Mouse (Mus musculus) lung, postnatal 14 days (tissue): ENCODE results near the gene Pilrb2.
A peak's percentile ranks its signal among the peaks of the same experiment; 100 is the strongest.
"Not testable (repeated sequence)": the region's sequence is repeated elsewhere in the genome, so short reads cannot be mapped to it uniquely, and the experiment has no call there.

Experiments
- DNase-seq: peaks from one replicate; pipeline ENCODE4 v3.0.0; 2021

Gene Pilrb2

DNA sequence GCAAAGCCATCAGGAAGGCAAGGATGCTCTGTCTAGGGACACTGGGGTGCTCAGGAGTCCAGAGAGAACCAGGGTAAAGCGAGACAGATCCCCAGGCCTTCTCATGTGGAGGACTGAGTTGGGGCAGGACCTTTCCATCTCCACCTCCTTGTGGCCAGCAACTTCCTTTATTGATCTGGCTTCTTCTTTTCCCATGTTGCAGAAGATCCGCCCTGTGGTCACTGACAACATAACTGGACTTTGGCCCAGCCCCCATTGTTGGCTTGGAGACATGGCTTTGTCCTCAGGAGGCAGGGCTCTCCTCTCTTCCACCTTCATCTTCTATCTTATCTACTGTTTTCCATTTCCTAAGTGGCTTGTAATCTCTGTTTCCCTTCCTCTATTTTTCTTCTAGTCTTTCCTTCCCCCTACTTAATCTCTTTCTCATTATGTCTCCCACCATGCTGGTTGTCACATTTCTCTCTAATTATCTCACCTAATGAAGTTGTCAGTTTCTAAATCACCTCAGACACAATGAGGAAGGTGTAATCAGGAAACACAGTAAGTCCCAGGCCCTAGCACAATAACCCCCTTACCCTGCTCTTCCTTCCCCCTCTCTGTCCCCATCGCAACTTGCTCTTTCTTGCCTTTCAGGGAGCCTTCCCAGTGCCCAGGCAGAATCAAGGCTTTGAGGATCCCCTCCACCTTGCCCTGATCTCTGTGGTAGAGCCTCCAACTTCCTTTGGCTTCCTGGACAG is at the start of gene Pilrb2:
Gene Pilrb2, minus strand, starts transcription at position 172 of the 737 bp plus-strand sequence.
- not testable (repeated sequence) for DNase-seq

DNA sequence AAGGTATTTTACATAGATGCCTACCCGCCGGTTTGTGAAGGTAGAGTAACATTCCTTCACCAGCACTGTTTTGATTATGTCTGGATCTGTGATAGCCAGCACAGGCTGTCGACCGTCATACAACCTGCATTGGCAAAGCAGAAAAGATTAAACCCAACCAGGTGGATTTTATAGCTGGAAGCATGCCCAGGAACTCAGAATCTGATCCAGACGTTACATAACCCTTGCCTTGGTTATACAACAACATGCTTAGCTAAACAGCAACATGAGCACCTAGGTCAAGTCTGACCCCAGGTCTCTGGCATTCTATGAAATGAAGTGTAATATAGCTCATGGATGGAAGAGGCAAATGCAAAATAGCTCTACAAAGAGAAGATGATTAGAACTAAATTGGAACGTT is 43.9 kb upstream of the Pilrb2 start:
- DNase-seq, result peak; percentile 2

DNA sequence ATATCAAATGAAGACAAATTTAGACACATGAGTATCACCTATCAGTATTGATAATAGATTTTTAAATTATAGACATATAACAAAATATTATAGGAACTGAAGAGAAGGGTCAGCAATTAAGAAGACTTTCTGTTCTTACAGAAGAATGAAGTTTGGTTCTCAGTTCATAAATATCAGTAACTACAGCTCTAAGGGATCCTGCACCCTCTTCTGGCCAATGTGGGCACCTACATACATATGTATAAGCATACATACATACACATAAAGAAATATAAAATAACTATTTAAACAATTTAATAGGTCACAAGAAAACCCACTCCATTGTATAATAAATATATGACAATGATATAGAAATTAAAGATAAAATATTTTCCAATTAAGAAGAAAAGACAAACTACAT is 42.9 kb upstream of the Pilrb2 start:
- no peak for DNase-seq

DNA sequence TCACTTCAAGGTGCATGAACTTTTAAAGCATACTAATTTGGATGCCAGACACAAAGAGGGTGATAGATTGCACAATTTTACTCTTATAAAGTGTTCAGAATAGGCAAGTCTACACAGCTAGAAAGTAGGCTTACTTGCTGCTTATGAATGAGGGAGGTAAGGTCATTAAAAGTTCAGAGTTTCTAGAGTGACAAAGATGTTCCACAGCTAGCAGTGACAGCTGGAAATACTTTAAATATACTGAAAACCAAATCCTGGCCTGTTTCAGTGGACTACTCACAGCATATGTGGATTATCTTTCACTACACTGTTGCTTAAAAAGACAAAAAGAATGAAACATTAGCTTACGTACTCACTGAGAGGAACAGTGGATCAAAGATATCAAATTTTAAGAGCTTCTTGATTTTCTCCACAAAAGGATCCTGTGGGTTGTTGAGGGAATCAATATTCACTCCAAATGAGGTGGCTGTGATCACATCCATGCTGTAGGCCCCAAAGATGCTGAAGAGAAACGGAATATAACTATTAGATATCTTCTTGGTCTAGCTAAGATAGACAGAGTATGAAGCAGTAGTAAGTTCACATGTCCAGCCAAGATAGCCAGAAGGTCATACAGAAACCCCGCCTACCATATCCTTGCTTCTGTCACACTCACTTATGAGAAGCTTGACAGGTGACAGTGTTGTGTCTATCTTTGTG is 38.1 kb upstream of the Pilrb2 start:
- DNase-seq, result no peak

DNA sequence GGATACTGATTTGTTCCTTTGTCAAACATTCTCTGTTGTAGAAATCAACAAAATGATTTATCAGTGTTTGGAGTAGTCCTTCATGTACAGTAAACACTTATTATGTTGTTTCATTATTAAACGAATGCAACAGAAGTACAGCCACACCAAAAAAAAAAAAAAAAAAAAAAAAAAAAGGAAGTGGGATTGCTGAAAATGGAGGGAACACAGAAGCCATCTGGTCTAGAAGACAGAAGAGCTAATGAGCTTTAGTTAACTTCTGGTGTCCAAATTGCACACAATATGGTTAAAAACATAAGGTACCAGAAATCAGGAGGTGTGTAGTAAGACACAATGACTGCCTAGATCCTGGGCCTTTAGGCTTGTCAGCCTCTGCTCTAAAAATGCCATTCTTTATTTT is 26.2 kb upstream of the Pilrb2 start:
- DNase-seq, result no peak

DNA sequence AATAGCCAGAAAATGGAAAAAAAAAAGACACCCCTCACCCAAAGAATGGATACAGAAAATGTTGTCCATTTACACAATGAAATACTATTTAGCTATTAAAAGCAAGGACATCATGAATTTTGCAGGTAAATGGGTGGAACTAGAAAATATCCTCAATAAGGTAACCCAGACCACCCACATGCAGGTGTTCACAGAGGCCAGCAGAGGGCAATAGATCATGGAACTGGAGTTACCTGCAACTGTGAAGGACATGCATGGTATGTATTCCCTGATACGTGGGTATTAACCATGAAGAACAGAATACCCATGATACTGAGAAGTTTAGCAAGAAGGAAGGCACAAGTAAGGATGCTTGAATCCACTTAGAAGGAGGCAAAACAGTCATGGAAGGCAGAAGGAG is 21.3 kb upstream of the Pilrb2 start:
- no peak for DNase-seq

DNA sequence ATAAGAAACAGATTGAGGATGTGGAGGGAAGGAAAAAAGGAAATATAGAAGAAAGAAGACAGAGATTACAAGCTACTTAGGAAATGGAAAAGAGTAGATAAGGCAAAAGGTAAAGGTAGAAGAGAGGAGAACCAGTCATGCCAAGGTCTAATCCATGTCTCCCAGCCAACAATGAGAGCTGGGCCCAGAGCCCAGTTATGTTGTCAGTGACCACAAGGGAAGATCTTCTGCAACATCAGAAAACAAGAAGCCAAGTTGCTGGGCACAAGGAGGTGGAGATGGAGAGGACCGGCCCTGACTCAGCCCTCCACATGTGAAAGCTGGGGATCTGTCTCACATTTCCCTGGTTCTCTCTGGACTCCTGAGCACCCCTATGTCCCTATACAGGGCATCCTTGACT is 16.1 kb upstream of the Pilrb2 start:
- DNase-seq, result no peak

DNA sequence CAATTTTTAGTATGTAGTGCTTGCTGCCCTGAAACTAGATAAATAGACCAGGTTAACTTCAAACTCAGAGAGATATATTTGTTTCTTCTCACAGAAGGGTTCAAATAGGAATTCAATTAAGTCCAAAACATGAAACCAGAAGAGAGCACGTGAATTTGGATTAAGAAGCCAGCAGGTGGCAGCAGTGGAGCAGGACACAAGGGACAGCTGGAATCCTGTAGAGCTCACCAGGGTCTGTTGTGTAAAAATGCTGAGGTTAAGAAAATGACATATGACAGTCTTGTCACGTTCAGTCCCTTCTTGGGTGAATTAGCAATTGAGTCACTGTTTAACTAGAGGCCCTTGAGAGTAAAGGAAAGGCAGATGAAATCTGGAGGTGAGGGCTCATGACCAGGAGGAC is 14.3 kb upstream of the Pilrb2 start:
- peak; percentile 69 for DNase-seq

DNA sequence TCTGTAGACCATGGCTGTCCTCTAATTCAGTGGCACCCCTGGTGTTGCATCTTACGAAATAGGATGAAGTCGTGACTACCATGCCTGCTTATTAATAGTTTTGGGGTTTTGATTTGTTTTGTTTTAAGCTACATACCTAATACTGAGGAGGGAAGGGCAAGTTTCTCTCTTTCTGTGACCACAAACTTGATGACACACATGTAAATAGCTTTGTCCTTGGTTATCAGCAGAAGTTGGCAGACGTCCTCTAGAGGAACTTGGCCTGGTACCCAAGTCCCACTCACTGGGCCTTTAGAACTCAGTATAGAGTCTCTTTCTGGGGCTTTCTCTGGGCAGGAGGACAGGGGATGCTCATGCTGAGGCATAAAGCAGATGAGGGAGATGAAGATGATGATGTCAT is 11.7 kb upstream of the Pilrb2 start:
- DNase-seq, result no peak

DNA sequence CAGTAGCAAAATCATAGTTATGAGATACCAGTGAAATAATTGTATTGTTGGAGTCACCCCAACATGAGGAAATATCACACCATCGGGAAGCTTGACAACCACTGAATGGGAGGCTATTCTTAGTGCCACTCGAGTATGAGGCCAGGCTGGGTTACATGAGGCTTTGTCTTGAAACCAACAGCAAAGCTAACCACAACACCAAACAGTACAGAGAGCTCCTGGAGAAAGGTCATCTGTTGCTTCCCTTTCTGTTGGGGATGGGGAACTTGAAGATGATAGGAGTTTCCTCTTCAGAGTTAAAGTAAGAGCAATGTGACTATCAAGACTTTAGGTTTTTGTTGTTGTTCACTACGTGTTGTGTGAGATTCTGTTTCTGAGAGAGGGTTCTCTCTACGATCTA is 11.3 kb upstream of the Pilrb2 start:
- DNase-seq, result no peak

DNA sequence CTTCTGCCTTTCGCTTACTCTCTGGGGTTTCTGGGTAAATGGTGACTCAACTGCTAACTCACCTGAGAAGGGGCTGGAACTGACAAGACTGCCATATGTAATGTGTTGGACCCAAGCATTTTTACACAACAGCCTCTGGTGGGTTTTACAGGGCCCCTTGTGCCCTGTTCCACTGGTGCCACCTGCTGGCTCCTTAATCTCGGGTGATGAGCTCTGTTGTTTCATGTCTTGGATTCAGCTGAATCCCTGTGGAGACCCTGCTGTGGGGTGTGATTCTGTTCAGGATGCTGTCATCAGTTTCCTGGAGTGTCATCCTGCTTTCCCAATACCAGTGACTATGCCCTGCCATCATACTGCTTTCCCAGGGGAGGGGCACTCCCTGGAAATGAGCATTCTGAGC is 6.2 kb upstream of the Pilrb2 start:
- peak; percentile 63 for DNase-seq

DNA sequence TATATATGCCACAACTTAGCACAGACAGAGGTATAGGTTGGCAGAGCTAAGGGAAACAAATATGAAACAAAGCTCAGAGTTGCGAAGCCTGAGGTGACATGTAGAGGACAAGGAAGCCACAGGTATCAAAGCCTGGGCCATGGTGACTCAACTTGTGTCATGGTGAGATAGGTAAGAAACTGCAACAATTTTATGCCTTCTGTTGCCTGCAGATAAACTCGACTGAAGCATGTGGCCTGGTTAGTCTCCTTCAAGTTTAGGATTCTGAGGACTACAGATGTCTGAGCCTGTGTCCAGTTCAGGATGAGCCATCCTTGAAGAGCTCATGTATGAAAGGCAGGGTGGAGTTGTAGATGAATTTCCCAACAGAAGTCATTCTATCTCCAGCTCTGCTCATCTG is 3.4 kb upstream of the Pilrb2 start:
- DNase-seq, result no peak

DNA sequence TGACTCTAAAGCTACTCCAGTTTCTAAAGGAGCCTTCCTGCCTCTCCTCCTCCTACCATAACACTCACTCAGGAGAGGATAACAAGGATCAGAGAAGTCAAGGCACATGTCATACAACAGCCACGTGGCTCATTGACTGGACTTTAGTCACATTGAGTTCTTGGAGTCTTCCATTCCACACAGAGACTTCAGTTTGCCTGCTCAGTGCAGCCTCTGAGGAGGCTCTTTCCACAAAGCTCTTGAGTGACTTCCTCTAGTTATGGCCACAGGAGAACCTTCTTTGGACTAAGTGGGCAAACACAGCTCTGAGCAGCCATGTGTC is 727 bp upstream of the Pilrb2 start:
- DNase-seq, result not testable (repeated sequence)

DNA sequence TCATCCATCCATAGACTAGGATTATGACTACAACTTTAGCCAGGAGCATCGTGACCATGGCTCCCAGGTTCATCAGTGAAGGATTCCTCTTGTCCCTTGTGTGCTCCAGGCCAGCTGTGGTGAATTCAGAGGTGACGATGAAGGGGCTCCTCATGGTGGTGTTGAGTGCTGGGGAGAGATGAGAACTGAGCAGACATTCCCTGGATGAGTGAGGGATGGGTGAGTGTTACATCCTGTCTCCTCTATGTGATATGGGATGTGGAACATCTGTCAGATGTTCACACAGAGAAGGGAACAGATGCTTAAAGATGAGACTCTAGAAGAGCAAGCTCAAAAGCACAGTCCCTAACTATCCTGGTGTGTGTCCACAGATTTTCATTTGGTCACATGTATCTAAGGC is 3.0 kb downstream of the Pilrb2 start:
- DNase-seq, result not testable (repeated sequence)

DNA sequence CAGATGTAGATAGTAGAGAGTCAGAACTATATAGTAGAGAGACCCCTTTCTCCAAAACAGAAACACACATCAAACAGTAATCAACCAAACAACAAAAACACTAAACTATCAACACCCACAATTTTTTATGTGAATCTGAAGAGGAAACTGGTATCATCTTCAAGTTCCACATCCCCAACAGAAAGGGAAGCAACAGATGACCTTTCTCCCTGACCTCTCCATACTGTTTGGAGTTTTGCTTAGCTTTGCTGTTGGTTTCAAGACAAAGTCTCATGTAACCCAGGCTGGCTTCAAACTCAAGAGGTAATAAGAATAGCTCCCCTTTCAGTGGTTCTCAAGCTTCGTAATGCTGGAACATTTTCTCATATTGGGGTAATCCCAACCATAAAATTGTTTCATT is 7.6 kb downstream of the Pilrb2 start:
- not testable (repeated sequence) for DNase-seq

DNA sequence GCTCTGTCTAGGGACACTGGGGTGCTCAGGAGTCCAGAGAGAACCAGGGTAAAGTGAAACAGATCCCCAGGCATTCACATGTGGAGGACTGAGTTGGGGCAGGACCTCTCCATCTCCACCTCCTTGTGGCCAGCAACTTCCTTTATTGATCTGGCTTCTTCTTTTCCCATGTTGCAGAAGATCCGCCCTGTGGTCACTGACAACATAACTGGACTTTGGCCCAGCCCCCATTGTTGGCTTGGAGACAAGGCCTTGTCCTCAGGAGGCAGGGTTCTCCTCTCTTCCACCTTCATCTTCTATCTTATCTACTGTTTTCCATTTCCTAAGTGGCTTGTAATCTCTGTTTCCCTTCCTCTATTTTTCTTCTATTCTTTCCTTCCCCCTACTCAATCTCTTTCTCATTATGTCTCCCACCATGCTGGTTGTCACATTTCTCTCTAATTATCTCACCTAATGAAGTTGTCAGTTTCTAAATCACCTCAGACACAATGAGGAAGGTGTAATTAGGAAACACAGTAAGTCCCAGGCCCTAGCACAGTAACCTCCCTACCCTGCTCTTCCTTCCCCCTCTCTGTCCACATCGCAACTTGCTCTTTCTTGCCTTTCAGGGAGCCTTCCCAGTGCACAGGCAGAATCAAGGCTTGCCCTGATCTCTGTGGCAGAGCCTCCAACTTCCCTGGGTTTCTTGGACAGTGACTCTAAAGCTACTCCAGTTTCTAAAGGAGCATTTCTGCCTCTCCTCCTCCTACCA is 13.5 kb downstream of the Pilrb2 start, which contains the start of gene Pilrb1:
Gene Pilrb1, minus strand, starts transcription at position 147 of the 751 bp plus-strand sequence.
- not testable (repeated sequence) for DNase-seq

DNA sequence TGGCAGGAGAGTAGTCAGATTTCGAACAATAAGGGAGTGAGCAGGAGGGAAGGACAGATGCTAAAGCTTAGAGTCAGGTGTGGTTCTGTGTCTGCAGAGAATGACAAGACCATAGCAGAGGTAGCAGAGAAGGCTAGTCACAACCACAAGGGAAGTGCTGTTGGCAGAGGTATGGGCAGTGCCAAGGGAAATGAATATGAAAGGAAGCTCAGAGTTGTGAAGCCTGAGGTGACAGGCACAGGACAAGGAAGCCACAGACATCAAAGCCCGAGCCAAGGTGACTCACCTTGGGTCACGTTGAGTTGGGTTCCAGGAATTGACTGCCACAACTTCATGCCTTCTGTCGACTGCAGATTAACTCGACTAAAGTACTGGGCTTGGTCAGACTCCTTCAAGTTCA is 14.7 kb downstream of the Pilrb2 start:
- not testable (repeated sequence) for DNase-seq

DNA sequence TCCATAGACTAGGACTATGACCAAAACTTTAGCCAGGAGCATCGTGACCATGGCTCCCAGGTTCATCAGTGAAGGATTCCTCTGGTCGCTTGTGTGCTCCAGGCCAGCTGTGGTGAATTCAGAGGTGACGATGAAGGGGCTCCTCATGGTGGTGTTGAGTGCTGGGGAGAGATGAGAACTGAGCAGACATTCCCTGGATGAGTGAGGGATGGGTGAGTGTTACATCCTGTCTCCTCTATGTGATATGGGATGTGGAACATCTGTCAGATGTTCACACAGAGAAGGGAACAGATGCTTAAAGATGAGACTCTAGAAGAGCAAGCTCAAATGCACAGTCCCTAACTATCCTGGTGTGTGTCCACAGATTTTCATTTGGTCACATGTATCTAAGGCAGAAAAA is 16.7 kb downstream of the Pilrb2 start:
- DNase-seq, result not testable (repeated sequence)

DNA sequence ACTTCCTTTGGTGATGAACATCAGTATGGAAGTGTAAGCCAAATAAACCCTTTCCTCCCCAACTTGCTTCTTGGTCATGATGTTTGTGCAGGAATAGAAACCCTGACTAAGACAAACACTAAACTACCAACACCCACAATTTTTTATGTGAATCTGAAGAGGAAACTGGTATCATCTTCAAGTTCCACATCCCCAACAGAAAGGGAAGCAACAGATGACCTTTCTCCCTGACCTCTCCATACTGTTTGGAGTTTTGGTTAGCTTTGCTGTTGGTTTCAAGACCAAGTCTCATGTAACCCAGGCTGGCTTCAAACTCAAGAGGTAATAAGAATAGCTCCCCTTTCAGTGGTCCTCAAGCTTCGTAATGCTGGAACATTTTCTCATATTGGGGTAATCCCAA is 21.3 kb downstream of the Pilrb2 start:
- DNase-seq, result not testable (repeated sequence)

DNA sequence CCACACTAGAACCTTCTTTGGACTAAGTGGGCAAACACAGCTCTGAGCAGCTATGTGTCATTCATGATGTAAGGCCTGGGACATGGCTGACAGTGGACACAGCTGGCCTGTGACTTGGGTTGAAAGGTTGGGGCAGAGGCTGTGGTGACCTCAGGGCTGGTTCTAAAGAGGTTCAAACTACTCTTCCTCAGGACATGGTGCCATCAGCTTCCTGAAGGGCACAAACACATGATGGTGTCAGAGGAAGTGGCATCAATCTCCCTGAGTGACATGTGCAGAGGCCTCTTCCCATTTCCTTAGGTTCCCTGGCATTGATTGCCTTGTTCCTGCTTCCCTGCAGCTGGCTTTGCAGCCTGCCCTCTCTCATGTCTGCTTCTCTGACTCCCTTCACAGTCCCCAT is 34.5 kb downstream of the Pilrb2 start:
- DNase-seq, result not testable (repeated sequence)

DNA sequence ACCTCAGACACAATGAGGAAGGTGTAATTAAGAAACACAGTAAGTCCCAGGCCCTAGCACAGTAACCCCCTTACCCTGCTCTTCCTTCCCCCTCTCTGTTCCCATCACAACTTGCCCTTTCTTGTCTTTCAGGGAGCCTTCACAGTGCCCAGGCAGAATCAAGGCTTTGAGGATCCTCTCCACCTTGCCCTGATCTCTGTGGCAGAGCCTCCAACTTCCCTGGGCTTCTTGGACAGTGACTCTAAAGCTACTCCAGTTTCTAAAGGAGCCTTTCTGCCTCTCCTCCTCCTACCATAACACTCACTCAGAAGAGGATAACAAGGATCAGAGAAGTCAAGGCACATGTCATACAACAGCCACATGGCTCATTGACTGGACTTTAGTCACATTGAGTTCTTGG is 35.0 kb downstream of the Pilrb2 start:
- DNase-seq, result no peak

DNA sequence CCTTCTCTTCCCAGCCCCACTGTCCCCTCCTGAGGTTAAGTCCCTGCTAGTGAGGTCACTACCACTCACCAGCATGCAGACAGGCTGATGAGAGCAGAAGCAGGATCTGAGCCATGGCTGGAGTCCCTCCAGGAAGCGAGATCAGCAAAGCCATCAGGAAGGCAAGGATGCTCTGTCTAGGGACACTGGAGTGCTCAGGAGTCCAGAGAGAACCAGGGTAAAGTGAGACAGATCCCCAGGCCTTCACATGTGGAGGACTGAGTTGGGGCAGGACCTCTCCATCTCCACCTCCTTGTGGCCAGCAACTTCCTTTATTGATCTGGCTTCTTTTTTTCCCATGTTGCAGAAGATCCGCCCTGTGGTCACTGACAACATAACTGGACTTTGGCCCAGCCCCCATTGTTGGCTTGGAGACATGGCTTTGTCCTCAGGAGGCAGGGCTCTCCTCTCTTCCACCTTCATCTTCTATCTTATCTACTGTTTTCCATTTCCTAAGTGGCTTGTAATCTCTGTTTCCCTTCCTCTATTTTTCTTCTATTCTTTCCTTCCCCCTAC is 35.6 kb downstream of the Pilrb2 start, which contains the start of gene Pilra:
Gene Pilra, minus strand, starts transcription at position 316 of the 555 bp plus-strand sequence.
- not testable (repeated sequence) for DNase-seq

DNA sequence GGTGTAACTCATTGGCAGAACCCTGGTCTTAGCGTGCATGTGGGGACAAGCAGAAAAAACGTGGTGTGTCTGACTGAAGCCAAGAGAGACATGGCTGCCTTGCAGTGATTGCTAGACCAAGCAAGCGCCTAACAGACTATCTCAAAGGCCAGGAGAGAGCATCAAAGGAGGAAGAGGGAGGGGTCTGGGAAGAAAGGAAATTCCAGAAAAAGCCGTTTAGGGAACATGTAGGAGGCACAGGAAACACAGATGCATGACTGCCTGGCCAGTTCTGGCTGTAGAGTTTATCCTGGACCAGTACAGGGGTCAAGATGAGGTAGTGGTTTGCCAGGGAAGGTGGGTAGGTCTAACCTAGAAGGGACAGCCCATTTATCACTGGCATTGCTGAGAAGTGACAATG is 38.1 kb downstream of the Pilrb2 start:
- no peak for DNase-seq
